In genomic region chr12:83099920-83100319, GRCm38 (mm10) we compare ENCODE assay signal across 13 mouse cellular contexts.
DNase-seq lines count a peak whose midpoint lies in the region; ATAC-seq and TF ChIP-seq lines count a peak whose summit lies in the region.
"Had no signal": no experiment of that assay in that cellular context is flagged by ENCODE, and none has a peak within 500 bp of the region (broad histone marks: within the 10 kb centered on the region; RNA-seq: fewer than 3 reads in every experiment).

No protein-coding gene starts in this region.

- peak overlapping the region; percentile 56 for H3K27ac ChIP-seq in heart, embryonic 13.5 days (replicated peaks)
- no peak overlapping the region for H3K27ac ChIP-seq in lung, postnatal 0 days (ENCODE audit: low read length)
- H3K27ac ChIP-seq in liver, postnatal 0 days (ENCODE audit: low read depth), result no peak overlapping the region
- H3K27ac ChIP-seq: midbrain, embryonic 12.5 days; neural tube, embryonic 12.5 days had no signal

- H3K9ac ChIP-seq in heart, embryonic 13.5 days, result no peak overlapping the region
- H3K9ac ChIP-seq in lung, postnatal 0 days (replicated peaks; ENCODE audit: low read depth), result no peak overlapping the region
- H3K9ac ChIP-seq in liver, postnatal 0 days (replicated peaks), result no peak overlapping the region
- H3K9ac ChIP-seq: midbrain, embryonic 12.5 days; neural tube, embryonic 12.5 days had no signal

- H3K36me3 ChIP-seq in heart, embryonic 13.5 days, result no peaks in the 10 kb centered on the region
- no peaks in the 10 kb centered on the region for H3K36me3 ChIP-seq in lung, postnatal 0 days (ENCODE audit: insufficient read depth, low read length)
- no peaks in the 10 kb centered on the region for H3K36me3 ChIP-seq in liver, postnatal 0 days (replicated peaks; ENCODE audit: insufficient read depth, low read length)
- H3K36me3 ChIP-seq: midbrain, embryonic 12.5 days; neural tube, embryonic 12.5 days had no signal

- H3K9me3 ChIP-seq in heart, embryonic 13.5 days, result no peaks in the 10 kb centered on the region
- no peaks in the 10 kb centered on the region for H3K9me3 ChIP-seq in lung, postnatal 0 days (ENCODE audit: low read length)
- 0 out of 2 replicates have a peak, but pooled peaks cover 2% of the 10 kb centered on the region for H3K9me3 ChIP-seq in liver, postnatal 0 days (ENCODE audit: low read length)
- H3K9me3 ChIP-seq: midbrain, embryonic 12.5 days; neural tube, embryonic 12.5 days had no signal

- no peak for ATAC-seq in heart, embryonic 13.5 days (ENCODE audit: extremely low read depth, insufficient number of reproducible peaks, low FRiP score, low TSS enrichment)
- no peak for ATAC-seq in lung, postnatal 0 days
- 0 out of 2 replicates have a peak, but pooled peaks have one; percentile 24 for ATAC-seq in liver, postnatal 0 days

- H3K4me1 ChIP-seq in heart, embryonic 13.5 days, result peaks cover 23% of the 10 kb centered on the region
- H3K4me1 ChIP-seq in lung, postnatal 0 days (ENCODE audit: insufficient read depth, low read depth, low read length), result no peaks in the 10 kb centered on the region
- peaks cover 13% of the 10 kb centered on the region for H3K4me1 ChIP-seq in liver, postnatal 0 days (ENCODE audit: insufficient read depth)
- H3K4me1 ChIP-seq: neural tube, embryonic 12.5 days had no signal

- H3K4me3 ChIP-seq in heart, embryonic 13.5 days, result no peak overlapping the region
- H3K4me3 ChIP-seq in lung, postnatal 0 days (ENCODE audit: low read depth, low read length), result no peak overlapping the region
- H3K4me3 ChIP-seq in liver, postnatal 0 days (ENCODE audit: low read depth, low read length), result no peak overlapping the region
- H3K4me3 ChIP-seq: erythroblast, embryonic 14.5 days; midbrain, embryonic 12.5 days; neural tube, embryonic 12.5 days had no signal

- no peak for TF ChIP-seq EP300 in lung, postnatal 0 days (IDR thresholded peaks at IDR 0.05)
- TF ChIP-seq EP300 in liver, postnatal 0 days (IDR thresholded peaks at IDR 0.05; ENCODE audit: low read depth), result no peak

- peak; percentile 45 for TF ChIP-seq CTCF in lung, postnatal 0 days (IDR thresholded peaks at IDR 0.05)
- peak; percentile 59 for TF ChIP-seq CTCF in liver, postnatal 0 days (IDR thresholded peaks at IDR 0.05; ENCODE audit: low read depth)

- H3K4me2 ChIP-seq in heart, embryonic 13.5 days, result no peak overlapping the region
- H3K4me2 ChIP-seq in lung, postnatal 0 days (replicated peaks; ENCODE audit: low read depth, low read length), result no peak overlapping the region
- H3K4me2 ChIP-seq in liver, postnatal 0 days (ENCODE audit: low read depth, low read length), result no peak overlapping the region
- H3K4me2 ChIP-seq: midbrain, embryonic 12.5 days; neural tube, embryonic 12.5 days had no signal

- H3K27me3 ChIP-seq in heart, embryonic 13.5 days (replicated peaks), result no peaks in the 10 kb centered on the region
- H3K27me3 ChIP-seq in lung, postnatal 0 days (replicated peaks; ENCODE audit: insufficient read depth, low read length), result no peaks in the 10 kb centered on the region
- 0 out of 2 replicates have a peak, but pooled peaks cover 3% of the 10 kb centered on the region for H3K27me3 ChIP-seq in liver, postnatal 0 days (ENCODE audit: insufficient read depth, low read length)
- H3K27me3 ChIP-seq: midbrain, embryonic 12.5 days; neural tube, embryonic 12.5 days had no signal

- 90% methylated on average over 2 of the region's 2 CpGs for WGBS in heart, embryonic 13.5 days
- 85% methylated on average over 2 of the region's 2 CpGs for WGBS in lung, postnatal 0 days
- WGBS in liver, postnatal 0 days (ENCODE audit: insufficient replicate concordance), result 88% methylated on average over 2 of the region's 2 CpGs

- DNase-seq in heart, adult 8-10 months (ENCODE audit: low spot score), result no peak
- no peak for DNase-seq in lung, postnatal 0 days (ENCODE audit: low spot score)
- DNase-seq in lung, postnatal 36 days, result no peak
- peak; percentile 12 for DNase-seq in MN1 (ENCODE audit: low spot score)
- no peak for DNase-seq in liver, postnatal 0 days
- no peak for DNase-seq in layer of hippocampus, adult 9-11 months
- DNase-seq: cerebellum, postnatal 36 days; right cerebral cortex, adult 18-20 months; thymus, adult 2 months had no signal
